In the genomic region with DNA sequence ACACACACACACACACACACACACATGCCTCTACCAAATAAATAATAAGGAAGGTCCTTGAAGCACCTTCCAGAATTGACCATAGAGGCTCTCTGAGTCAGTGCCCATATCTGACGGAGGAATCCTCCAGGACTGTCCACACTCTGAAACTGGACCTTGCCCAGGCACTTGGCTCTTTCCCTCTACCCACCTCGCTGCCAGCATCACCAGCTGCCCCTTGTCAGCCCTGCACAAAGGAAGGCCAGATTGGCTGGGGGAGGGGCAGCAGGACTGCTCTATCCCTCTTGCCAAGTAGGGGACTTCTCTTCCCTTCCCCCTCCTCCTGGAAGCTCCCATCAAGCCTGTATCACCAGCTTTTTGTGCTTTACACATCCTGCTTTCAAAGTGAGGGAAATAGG, we compare ENCODE assay signal across 8 mouse cellular contexts. TPM values are rescaled to one million over a fixed set of nuclear protein-coding genes. Genes with fewer than 3 reads are reported as not detected.
A peak's percentile ranks its signal among the peaks of the same experiment; 100 is the strongest.
DNase-seq lines count a peak whose midpoint lies in the region; ATAC-seq and TF ChIP-seq lines count a peak whose summit lies in the region.

No protein-coding gene starts in this region.

- H3K36me3 ChIP-seq in heart, embryonic 11.5 days (ENCODE audit: control insufficient read depth, insufficient read depth, low read length), result no peaks in the 10 kb centered on the region
- no peaks in the 10 kb centered on the region for H3K36me3 ChIP-seq in midbrain, embryonic 11.5 days (ENCODE audit: control insufficient read depth, insufficient read depth, low read length)
- no peaks in the 10 kb centered on the region for H3K36me3 ChIP-seq in liver, postnatal 0 days (replicated peaks; ENCODE audit: insufficient read depth, low read length)

- H3K27me3 ChIP-seq in heart, embryonic 11.5 days (ENCODE audit: control insufficient read depth, insufficient read depth, low read length), result no peaks in the 10 kb centered on the region
- no peaks in the 10 kb centered on the region for H3K27me3 ChIP-seq in midbrain, embryonic 11.5 days (ENCODE audit: control insufficient read depth, insufficient read depth, low read length)
- H3K27me3 ChIP-seq in liver, postnatal 0 days (ENCODE audit: insufficient read depth, low read length), result no peaks in the 10 kb centered on the region

- no peaks in the 10 kb centered on the region; the same call in 1 of the 2 replicates for H3K4me1 ChIP-seq in heart, embryonic 11.5 days (ENCODE audit: control insufficient read depth, insufficient read depth, low read length)
- H3K4me1 ChIP-seq in midbrain, embryonic 11.5 days (ENCODE audit: control insufficient read depth, insufficient read depth, low read length), result peaks cover 7% of the 10 kb centered on the region; the same call in 1 of the 2 replicates
- H3K4me1 ChIP-seq in liver, postnatal 0 days (ENCODE audit: insufficient read depth), result no peaks in the 10 kb centered on the region

- TF ChIP-seq CTCF in liver, postnatal 0 days (IDR thresholded peaks at IDR 0.05; ENCODE audit: low read depth), result no peak

- WGBS in heart, embryonic 11.5 days (ENCODE audit: insufficient replicate concordance), result 34% methylated on average over 2 of the region's 2 CpGs
- WGBS in midbrain, embryonic 11.5 days, result 31% methylated on average over 2 of the region's 2 CpGs
- WGBS in liver, postnatal 0 days (ENCODE audit: insufficient replicate concordance), result 40% methylated on average over 2 of the region's 2 CpGs

- no peaks in the 10 kb centered on the region for H3K9me3 ChIP-seq in heart, embryonic 11.5 days (replicated peaks; ENCODE audit: control insufficient read depth, low read length)
- H3K9me3 ChIP-seq in midbrain, embryonic 11.5 days (ENCODE audit: control insufficient read depth, low read length), result no peaks in the 10 kb centered on the region
- H3K9me3 ChIP-seq in liver, postnatal 0 days (ENCODE audit: low read length), result no peaks in the 10 kb centered on the region

- intact Hi-C loops in gastrocnemius, postnatal 14 days (cut with DNase I; ENCODE audit: low total_unique reads), result no loop called here

- H3K27ac ChIP-seq in heart, embryonic 11.5 days (ENCODE audit: low read depth, low read length), result no peak overlapping the region
- H3K27ac ChIP-seq in midbrain, embryonic 11.5 days (ENCODE audit: low read depth, low read length), result no peak overlapping the region
- no peak overlapping the region for H3K27ac ChIP-seq in liver, postnatal 0 days (ENCODE audit: low read depth)

- no peak for ATAC-seq in heart, embryonic 11.5 days (replicated peaks; ENCODE audit: insufficient number of reproducible peaks, low FRiP score, low TSS enrichment)
- peak; percentile 70; the same call in 1 of the 2 replicates for ATAC-seq in midbrain, embryonic 11.5 days (ENCODE audit: low FRiP score)
- ATAC-seq in liver, postnatal 0 days, result no peak

- no peak overlapping the region for H3K9ac ChIP-seq in heart, embryonic 11.5 days (ENCODE audit: low read depth, low read length)
- H3K9ac ChIP-seq in midbrain, embryonic 11.5 days (ENCODE audit: low read length), result peak overlapping the region; percentile 16; the same call in 1 of the 2 replicates
- no peak overlapping the region for H3K9ac ChIP-seq in liver, postnatal 0 days (replicated peaks)

- H3K4me2 ChIP-seq in heart, embryonic 11.5 days, result no peak overlapping the region
- H3K4me2 ChIP-seq in midbrain, embryonic 11.5 days, result no peak overlapping the region
- H3K4me2 ChIP-seq in liver, postnatal 0 days (ENCODE audit: low read depth, low read length), result no peak overlapping the region

- H3K4me3 ChIP-seq in heart, embryonic 11.5 days (ENCODE audit: low read depth, low read length), result no peak overlapping the region
- H3K4me3 ChIP-seq in midbrain, embryonic 11.5 days (ENCODE audit: low read depth, low read length), result no peak overlapping the region
- H3K4me3 ChIP-seq in liver, postnatal 0 days (ENCODE audit: low read depth, low read length), result no peak overlapping the region

- no peak for TF ChIP-seq EP300 in liver, postnatal 0 days (IDR thresholded peaks at IDR 0.05; ENCODE audit: low read depth)

- peak; percentile 73 to 80 for DNase-seq in heart, adult 18-20 months
- DNase-seq in cerebellum, adult 9-10 months, result peak; percentile 99
- peak; percentile 75 for DNase-seq in gastrocnemius, postnatal 14 days
- peak; percentile 50 for DNase-seq in kidney, adult 9 months
- DNase-seq in midbrain, embryonic 11.5 days (ENCODE audit: low spot score, missing footprints), result no peak
- no peak for DNase-seq in liver, postnatal 0 days
- no peak for DNase-seq in thymus, postnatal 25 days

RNA-seq across cellular contexts. Expression of a gene that starts 6.5 kb away (rescaled TPM):
- 10 to 100 TPM; 14.7 to 16.7 TPM for total RNA-seq in heart, adult 18-20 months (2021)
- 6.1 and 8.5 TPM in 2 replicates for polyA plus RNA-seq in heart, embryonic 11.5 days (2014; fragmentation: Nextera tagmentation; extraction: Ambion mirVana)
- 10 to 100 TPM; 15.9 to 30.2 TPM for total RNA-seq in gastrocnemius, postnatal 14 days (2021)
- polyA plus RNA-seq in midbrain, embryonic 11.5 days (2014; fragmentation: Nextera tagmentation; extraction: Ambion mirVana), result 2.3 and 2.5 TPM in 2 replicates
- 0.96 and 1.2 TPM in 2 replicates for polyA plus RNA-seq in liver, postnatal 0 days (2015; fragmentation: Nextera tagmentation; extraction: Ambion mirVana)

Comparison
In these comparisons a context has a peak if more than half of its experiments do, and no peak if none do; other contexts are left out.
1. DNase-seq: peak in heart, adult 18-20 months (2 of 2), cerebellum, adult 9-10 months (single experiment), gastrocnemius, postnatal 14 days (single experiment) and kidney, adult 9 months (single experiment); none in midbrain, embryonic 11.5 days (single experiment), liver, postnatal 0 days (single experiment) and thymus, postnatal 25 days (single experiment).